Mouse (Mus musculus): Measurements from ENCODE around the gene Vps13d. TPM values are rescaled to one million over a fixed set of nuclear protein-coding genes. Genes with fewer than 3 reads are reported as not detected.

Gene Vps13d
- polyA plus RNA-seq, 1 experiment from 2014 or later: 6.7 TPM

GRCm38 (mm10) chr4:145005943-145006545 lies 188.8 kb downstream of the Vps13d start:
- H3K27ac ChIP-seq: no peak overlapping the region
- H3K4me2 ChIP-seq: no peak overlapping the region
- H3K4me3 ChIP-seq: no peak overlapping the region
- 91% methylated on average over 4 of the region's 4 CpGs for WGBS
- no peak for ATAC-seq (ENCODE audit: borderline replicate concordance, extremely low read depth, low FRiP score, low TSS enrichment)
- H3K9ac ChIP-seq: no peak overlapping the region
- no peaks in the 10 kb centered on the region for H3K27me3 ChIP-seq
- H3K9me3 ChIP-seq: no peaks in the 10 kb centered on the region
- H3K36me3 ChIP-seq: no peaks in the 10 kb centered on the region
- peaks cover 30% of the 10 kb centered on the region for H3K4me1 ChIP-seq

- H3K36me3 ChIP-seq: no peaks in the 10 kb centered on the region
- no peaks in the 10 kb centered on the region for H3K9me3 ChIP-seq
- no peak for ATAC-seq (ENCODE audit: borderline replicate concordance, extremely low read depth, low FRiP score, low TSS enrichment)
- H3K27me3 ChIP-seq: no peaks in the 10 kb centered on the region
- 60% methylated on average over 6 of the region's 6 CpGs for WGBS
- peaks cover 31% of the 10 kb centered on the region for H3K4me1 ChIP-seq
- no peak overlapping the region for H3K9ac ChIP-seq
- no peak overlapping the region for H3K4me3 ChIP-seq
- H3K4me2 ChIP-seq: no peak overlapping the region
- no peak overlapping the region for H3K27ac ChIP-seq
Measured at GRCm38 (mm10) chr4:145004176-145004575, 190.6 kb downstream of the Vps13d start.

GRCm38 (mm10) chr4:145002733-145003132 lies 192.1 kb downstream of the Vps13d start:
- peaks cover 44% of the 10 kb centered on the region for H3K4me1 ChIP-seq
- 68% methylated on average over 1 of the region's 1 CpGs for WGBS
- no peaks in the 10 kb centered on the region for H3K27me3 ChIP-seq
- no peak overlapping the region for H3K9ac ChIP-seq
- no peak overlapping the region for H3K27ac ChIP-seq
- H3K9me3 ChIP-seq: no peaks in the 10 kb centered on the region
- H3K4me3 ChIP-seq: no peak overlapping the region
- H3K36me3 ChIP-seq: no peaks in the 10 kb centered on the region
- ATAC-seq (ENCODE audit: borderline replicate concordance, extremely low read depth, low FRiP score, low TSS enrichment): no peak
- H3K4me2 ChIP-seq: no peak overlapping the region

- Histone ChIP-seq H3K9me3 (no peaks in the 10 kb centered on the region), H3K9ac (no peak overlapping the region), H3K27ac (peak overlapping the region; percentile 85), H3K36me3 (no peaks in the 10 kb centered on the region), H3K4me1 (peaks cover 55% of the 10 kb centered on the region), H3K4me2 (peak overlapping the region; percentile 18), H3K27me3 (no peaks in the 10 kb centered on the region), H3K4me3 (no peak overlapping the region)
- ATAC-seq (ENCODE audit: borderline replicate concordance, extremely low read depth, low FRiP score, low TSS enrichment): peak; percentile 90
- WGBS: 6% methylated on average over 20 of the region's 20 CpGs
Measured at GRCm38 (mm10) chr4:144999903-145000382, 194.9 kb downstream of the Vps13d start.

GRCm38 (mm10) chr4:144999572-144999880 lies 195.3 kb downstream of the Vps13d start:
- no peak overlapping the region for H3K4me3 ChIP-seq
- no peak overlapping the region for H3K9ac ChIP-seq
- peak overlapping the region; percentile 85 for H3K27ac ChIP-seq
- peak; percentile 58 for ATAC-seq (ENCODE audit: borderline replicate concordance, extremely low read depth, low FRiP score, low TSS enrichment)
- peak overlapping the region; percentile 18 for H3K4me2 ChIP-seq
- no peaks in the 10 kb centered on the region for H3K36me3 ChIP-seq
- WGBS: 5% methylated on average over 6 of the region's 6 CpGs
- no peaks in the 10 kb centered on the region for H3K27me3 ChIP-seq
- no peaks in the 10 kb centered on the region for H3K9me3 ChIP-seq
- peaks cover 53% of the 10 kb centered on the region for H3K4me1 ChIP-seq

GRCm38 (mm10) chr4:144998808-144999571 lies 195.8 kb downstream of the Vps13d start:
- no peaks in the 10 kb centered on the region for H3K9me3 ChIP-seq
- no peak overlapping the region for H3K4me3 ChIP-seq
- peak overlapping the region; percentile 85 for H3K27ac ChIP-seq
- ATAC-seq (ENCODE audit: borderline replicate concordance, extremely low read depth, low FRiP score, low TSS enrichment): no peak
- H3K4me2 ChIP-seq: no peak overlapping the region
- WGBS: 64% methylated on average over 2 of the region's 2 CpGs
- no peaks in the 10 kb centered on the region for H3K27me3 ChIP-seq
- H3K9ac ChIP-seq: no peak overlapping the region
- H3K36me3 ChIP-seq: no peaks in the 10 kb centered on the region
- H3K4me1 ChIP-seq: peaks cover 51% of the 10 kb centered on the region

- Histone ChIP-seq H3K27ac (no peak overlapping the region), H3K9me3 (no peaks in the 10 kb centered on the region), H3K36me3 (no peaks in the 10 kb centered on the region), H3K4me1 (peaks cover 59% of the 10 kb centered on the region), H3K4me2 (no peak overlapping the region), H3K4me3 (no peak overlapping the region), H3K9ac (no peak overlapping the region), H3K27me3 (no peaks in the 10 kb centered on the region)
- 39% methylated on average over 3 of the region's 3 CpGs for WGBS
- no peak for ATAC-seq (ENCODE audit: borderline replicate concordance, extremely low read depth, low FRiP score, low TSS enrichment)
Measured at GRCm38 (mm10) chr4:144997887-144998658, 196.7 kb downstream of the Vps13d start.

GRCm38 (mm10) chr4:144996996-144997820 lies 197.6 kb downstream of the Vps13d start:
- Histone ChIP-seq H3K4me2 (no peak overlapping the region), H3K9me3 (no peaks in the 10 kb centered on the region), H3K27ac (no peak overlapping the region), H3K4me3 (no peak overlapping the region), H3K27me3 (no peaks in the 10 kb centered on the region), H3K36me3 (no peaks in the 10 kb centered on the region), H3K9ac (no peak overlapping the region), H3K4me1 (peaks cover 68% of the 10 kb centered on the region)
- 56% methylated on average over 6 of the region's 6 CpGs for WGBS
- no peak for ATAC-seq (ENCODE audit: borderline replicate concordance, extremely low read depth, low FRiP score, low TSS enrichment)

GRCm38 (mm10) chr4:144995826-144996225 lies 199.0 kb downstream of the Vps13d start:
- Histone ChIP-seq H3K9me3 (no peaks in the 10 kb centered on the region), H3K27ac (no peak overlapping the region), H3K27me3 (no peaks in the 10 kb centered on the region), H3K4me2 (no peak overlapping the region), H3K36me3 (no peaks in the 10 kb centered on the region), H3K9ac (no peak overlapping the region), H3K4me1 (peaks cover 65% of the 10 kb centered on the region), H3K4me3 (no peak overlapping the region)
- no peak for ATAC-seq (ENCODE audit: borderline replicate concordance, extremely low read depth, low FRiP score, low TSS enrichment)
- 45% methylated on average over 1 of the region's 1 CpGs for WGBS

- ATAC-seq (ENCODE audit: borderline replicate concordance, extremely low read depth, low FRiP score, low TSS enrichment): peak; percentile 77
Measured at GRCm38 (mm10) chr4:144993047-144993917, 201.5 kb downstream of the Vps13d start.

GRCm38 (mm10) chr4:144992413-144992812 lies 202.4 kb downstream of the Vps13d start:
- no peak for ATAC-seq (ENCODE audit: borderline replicate concordance, extremely low read depth, low FRiP score, low TSS enrichment)
- Histone ChIP-seq H3K4me3 (no peak overlapping the region), H3K9ac (no peak overlapping the region), H3K27ac (no peak overlapping the region), H3K9me3 (no peaks in the 10 kb centered on the region), H3K4me2 (no peak overlapping the region), H3K27me3 (no peaks in the 10 kb centered on the region), H3K4me1 (peaks cover 35% of the 10 kb centered on the region), H3K36me3 (no peaks in the 10 kb centered on the region)
- WGBS: 58% methylated on average over 3 of the region's 3 CpGs

More at GRCm38 (mm10) chr4:144993047-144993917, 201.5 kb downstream of the Vps13d start:
- no peak overlapping the region for H3K9ac ChIP-seq
- H3K9me3 ChIP-seq: no peaks in the 10 kb centered on the region
- no peaks in the 10 kb centered on the region for H3K36me3 ChIP-seq
- no peaks in the 10 kb centered on the region for H3K27me3 ChIP-seq
- H3K4me3 ChIP-seq: no peak overlapping the region
- H3K4me1 ChIP-seq: peaks cover 43% of the 10 kb centered on the region
- WGBS: 25% methylated on average over 9 of the region's 9 CpGs
- H3K27ac ChIP-seq: peak overlapping the region; percentile 38
- H3K4me2 ChIP-seq: no peak overlapping the region
